Mouse (Mus musculus) cerebellum, postnatal 36 days (tissue): ENCODE measurements at regions not wholly inside any gene's neighbourhood (a gene's known extent, or its start where the extent isn't known, plus 50 kb on each side); places are given as distances from the start of the nearest gene placed in this dataset.

ENCODE experiments used
- DNase-seq, 2 experiments: peaks; one replicate each; pipeline ENCODE4 v3.0.0; 2021 to 2022; ENCODE audit warnings: mixed read lengths in 2 of 2

DNA sequence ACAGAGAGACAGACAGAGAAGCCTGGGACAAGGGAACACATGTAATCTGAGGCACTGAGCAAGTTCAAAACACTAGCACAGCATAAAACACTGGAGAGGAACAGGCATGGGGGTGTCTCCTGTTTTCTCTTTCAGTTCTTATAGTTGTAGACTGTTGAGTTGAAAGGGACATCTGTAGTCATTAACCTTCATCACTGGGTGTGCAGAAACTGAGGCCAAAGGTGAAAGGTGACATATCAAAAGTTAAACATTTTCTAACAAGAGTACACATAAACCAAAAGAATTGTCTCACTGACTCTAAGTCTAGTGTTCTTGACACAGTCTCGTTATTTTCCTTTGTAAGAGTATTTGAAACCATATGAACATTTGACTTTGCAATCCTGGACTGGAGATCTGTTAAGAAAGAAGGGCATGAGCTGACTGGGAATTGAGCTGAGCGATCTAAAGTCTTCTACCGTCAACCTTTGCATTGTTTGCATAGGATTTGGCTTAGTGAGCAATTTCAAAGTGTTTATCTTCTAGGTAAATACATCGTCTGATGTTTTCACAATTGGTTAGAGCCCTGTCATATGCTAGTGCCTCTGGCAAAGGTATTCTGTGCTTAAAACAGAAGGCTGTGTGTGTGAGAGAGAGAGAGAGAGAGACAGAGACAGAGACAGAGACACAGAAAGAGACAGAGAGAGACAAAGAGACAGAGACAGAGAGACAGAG lies 284.4 kb upstream of the Tnp1 start:
- no peak for DNase-seq

DNA sequence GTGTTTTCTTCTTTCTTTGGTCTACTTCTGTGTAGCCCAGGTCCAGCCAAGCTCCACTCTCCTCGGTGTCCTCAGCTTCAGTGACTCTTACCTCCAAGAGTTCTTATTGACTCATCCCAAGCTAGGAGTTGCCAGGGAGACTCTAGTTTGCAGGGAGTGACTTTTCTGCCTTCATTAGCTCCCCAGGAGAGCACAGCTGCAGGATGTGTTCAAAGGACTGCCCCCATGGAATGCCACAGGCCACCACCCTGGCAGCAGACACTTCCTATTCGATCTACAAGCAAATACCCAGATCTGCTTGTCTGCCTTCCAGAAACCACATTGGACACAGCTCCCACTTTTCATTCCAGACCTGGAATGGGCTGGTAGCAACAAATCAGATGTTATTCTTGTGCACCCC lies 269.6 kb upstream of the Tnp1 start:
- no peak for DNase-seq

DNA sequence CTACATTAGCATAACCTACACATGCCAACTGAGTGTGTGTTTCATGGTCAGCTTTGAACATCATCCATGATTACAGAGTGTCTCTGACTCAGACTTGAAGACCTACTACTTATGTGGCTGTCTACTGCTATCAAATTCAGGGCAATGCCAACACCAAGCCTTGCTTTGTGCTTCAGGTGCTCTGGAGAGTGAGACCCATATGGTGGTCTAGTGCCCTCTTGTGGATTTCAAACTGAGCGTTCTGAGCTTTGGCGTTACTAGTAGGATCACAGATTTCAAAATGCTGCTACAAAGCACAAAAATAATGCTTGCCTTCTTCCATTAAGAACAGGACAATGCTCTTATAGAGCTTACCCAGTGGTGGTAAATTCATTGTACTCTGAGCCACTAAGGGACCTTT lies 258.8 kb upstream of the Tnp1 start:
- DNase-seq = peak; percentile 22 to 33

DNA sequence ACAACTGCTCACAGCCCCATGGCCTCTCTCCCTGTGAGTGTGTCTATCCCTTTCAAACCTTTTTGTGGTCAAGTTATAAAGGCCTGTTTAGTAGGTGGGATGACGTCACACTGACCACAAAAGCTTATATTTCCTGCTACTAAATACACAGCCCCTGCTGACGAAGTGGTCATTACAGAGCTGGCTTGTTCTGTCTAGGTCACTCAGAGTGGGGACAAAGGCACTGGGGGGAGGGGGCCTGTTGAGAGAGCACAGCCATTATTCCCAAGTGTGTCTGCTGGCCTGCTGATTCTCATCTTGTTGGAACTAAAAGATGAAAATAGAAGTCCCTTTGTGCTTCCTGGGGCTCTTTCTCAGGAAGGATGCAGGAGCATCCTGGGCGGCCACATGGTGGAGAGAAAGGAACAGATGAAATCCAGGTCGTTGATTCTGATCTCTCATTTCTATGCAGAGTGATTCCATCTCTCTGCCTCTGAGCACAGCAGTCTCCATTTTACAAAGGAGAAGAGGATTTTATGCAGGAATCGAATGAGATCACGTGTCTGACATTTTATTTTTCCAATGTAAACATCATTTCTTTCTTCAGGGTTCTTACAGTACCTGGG lies 255.2 kb upstream of the Tnp1 start:
- no peak for DNase-seq

DNA sequence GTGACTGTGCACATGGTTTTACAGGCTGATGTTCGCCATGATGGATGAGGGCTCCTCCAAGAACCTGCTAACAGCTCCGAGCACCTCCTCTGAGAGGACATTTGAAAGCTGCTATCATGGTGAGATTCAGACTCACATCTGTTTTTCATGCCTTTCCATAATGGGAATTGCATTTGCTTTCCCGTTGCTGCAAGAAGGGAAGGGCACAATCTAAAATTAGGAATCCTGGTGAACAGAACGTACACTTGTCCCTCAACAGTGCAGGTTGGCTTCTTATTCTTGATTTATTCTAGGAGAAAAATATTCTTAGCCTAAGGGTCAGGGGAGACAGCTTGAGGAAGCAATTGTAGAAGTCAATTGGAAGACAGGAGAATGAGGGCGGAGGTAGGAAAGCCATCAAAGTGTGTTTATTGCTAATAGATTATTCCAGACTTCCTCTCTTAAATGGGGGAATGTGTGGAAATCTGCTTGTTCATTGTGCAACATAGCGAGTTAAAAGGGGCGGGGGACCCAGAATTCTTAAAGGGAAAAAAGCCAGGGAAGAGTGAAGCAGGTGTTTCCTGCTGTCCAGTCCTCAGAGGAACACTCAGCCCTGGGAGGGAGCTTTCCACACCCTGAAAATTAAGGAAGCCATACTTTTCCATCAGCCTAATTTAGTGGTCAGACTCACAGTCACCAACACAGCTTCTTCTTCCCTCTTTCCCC lies 253.5 kb upstream of the Tnp1 start:
- no peak for DNase-seq

DNA sequence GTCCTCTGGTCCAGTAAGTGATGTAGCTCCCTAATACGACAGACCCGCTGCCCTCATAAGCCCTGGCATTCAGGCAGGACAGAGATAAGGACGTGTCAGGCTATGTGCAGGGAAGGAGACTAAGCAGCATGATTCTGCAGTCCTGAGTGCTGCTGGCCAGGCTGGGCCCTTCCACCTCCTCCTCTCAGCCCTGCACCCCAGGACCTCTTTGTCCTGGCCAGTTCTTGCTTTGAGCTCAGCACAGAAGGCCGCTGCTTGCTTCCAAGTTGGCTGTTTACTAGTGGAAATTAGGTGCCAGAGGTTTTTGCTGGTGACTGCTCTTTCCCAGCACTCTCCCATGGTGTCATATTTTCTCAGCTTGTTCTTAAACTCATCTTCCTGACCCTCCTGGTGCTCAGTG lies 249.3 kb upstream of the Tnp1 start:
- DNase-seq = peak; percentile 6 to 13

DNA sequence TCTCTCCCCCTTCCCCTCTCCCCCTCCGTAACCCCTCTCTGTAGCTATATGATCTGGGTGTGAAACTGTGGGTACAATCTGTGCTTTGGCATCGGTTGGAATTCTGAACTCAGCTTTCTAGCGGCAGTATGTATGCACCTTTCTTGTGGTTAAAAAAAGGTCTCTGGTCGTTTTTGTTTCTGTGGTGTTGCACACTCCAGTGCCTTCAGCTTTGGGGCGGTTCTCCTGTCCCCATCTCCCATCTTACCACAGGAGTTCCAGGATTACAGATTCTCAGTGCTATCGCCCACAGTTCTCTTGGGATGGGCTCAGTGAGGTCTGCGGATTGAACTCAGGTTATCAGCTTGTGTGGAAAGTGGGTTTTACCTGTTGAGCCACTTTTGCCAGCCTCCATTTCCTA lies 248.5 kb upstream of the Tnp1 start:
- no peak for DNase-seq

DNA sequence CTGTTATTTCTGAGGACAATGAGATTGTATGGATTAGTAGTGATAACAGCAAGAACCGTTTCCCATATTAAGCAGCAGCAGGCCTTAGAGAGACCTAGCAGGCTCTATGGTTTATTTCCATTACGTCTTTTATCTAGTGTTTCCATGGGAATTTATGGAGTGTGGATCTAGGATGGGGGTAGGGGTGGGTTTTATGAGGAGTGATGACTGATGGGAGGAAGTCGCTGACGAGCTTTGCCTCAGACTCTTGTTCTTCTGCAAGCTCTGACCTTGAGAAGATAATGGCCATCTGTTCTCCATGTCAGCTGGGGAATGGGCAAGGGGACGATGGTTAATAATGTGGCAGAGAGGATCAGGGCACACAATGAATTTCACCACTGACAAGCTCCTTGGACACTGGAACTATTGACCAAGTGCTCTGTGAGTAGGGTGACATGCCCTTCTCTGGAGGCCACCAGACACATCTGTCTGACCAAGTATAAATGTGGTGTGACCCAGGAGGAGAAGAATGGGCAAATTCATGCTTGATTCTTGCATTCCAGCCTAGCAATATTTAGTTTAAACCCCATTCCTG lies 243.9 kb upstream of the Tnp1 start:
- no peak for DNase-seq

DNA sequence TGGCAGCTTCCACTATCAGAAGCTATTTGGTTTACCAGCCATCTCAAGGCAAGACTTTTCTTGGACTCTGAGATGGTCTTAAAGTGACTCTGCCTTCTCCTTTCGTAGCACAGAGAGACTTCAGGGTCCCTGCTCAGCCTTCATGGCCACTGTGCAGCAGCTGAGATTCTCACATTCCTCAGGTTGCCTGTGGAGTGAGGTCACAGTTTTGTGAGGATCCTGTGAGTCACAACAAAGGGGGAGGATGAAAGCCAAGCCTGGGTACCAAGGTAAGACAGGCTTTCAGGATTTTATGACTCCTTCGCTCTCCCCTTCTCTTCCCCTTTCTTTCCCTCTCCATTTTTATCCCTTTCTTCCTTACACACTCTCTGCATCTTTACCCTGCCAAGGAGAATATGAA lies 241.6 kb upstream of the Tnp1 start:
- DNase-seq = no peak

DNA sequence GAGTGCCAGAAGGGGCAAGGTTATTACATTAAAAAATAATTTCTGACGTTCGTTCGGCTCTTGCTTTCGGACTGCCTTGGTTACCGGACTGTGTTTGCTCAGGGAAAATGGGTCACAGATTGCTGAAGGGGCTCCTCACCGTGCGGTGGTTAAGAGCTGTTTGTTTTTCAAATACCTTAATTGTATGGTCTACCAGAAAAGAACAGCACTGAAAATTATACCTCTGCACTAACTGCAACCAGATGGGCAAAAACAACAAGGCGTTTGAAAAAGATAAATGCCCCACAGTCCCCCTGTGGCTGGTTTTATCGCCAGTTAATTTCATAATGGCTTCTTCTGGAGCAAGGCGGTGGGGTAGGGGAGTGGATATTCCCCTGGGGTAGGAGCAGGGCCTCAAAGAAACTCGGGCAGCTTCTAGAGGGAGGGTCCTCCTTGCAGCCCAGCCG lies 236.2 kb upstream of the Tnp1 start:
- no peak for DNase-seq

DNA sequence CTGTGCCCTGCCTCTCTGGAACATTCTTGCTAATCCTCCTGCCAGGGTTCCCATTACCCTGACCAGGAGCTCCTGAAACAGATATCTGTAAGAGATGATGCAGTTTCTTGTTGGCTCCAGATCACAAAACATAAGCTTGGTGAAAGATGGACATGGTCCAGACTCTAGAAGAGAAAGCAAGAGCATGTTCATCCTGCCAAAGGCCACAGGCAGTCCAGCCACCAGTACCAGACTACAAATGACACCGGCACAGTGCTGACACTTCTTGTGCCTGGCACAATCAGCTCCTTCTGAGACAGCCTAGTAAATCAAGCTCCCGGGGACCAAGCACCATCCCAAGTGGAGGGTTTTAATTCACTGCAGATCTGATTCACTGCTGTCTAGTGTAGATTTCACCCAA lies 228.3 kb upstream of the Tnp1 start:
- peak in 1 of 2 experiments; percentile 9 for DNase-seq

DNA sequence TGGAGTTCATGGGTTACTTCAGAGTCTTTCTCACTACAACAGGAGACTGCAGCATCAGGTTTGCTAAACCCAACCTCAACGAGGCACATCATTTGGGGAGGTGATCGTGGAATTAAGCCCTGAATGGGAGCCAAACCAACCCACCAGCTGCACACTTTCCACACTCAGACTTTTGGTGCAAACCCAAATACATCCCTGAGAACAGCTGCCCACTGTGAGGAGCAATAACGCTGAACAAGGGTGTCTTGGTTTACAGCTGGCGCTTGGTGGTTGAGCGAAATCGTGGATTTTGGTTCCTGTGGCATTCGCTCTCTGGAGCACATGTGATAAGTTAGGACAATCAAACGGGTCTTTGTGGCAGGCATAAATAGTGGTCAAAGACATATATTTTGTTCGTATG lies 226.6 kb upstream of the Tnp1 start:
- no peak for DNase-seq

DNA sequence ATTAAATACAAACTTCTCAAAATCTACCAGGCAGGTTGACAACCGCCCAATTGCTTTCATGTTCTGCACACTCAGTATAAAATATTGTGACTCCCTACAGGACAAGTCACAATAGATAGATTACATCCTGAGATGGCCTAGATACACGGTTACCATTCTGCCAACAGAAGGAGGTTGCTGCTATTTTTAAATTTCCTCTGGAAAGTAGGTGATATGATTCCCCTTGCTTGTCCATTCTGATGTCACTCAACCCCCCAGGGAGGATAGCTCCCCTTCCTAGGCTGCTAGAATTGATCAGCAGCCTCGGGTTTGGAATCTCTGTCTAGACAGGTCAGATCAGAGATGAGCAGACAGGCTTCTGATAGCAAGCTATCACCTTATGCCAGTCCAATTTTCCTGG lies 221.2 kb upstream of the Tnp1 start:
- DNase-seq = peak; percentile 11 to 26

DNA sequence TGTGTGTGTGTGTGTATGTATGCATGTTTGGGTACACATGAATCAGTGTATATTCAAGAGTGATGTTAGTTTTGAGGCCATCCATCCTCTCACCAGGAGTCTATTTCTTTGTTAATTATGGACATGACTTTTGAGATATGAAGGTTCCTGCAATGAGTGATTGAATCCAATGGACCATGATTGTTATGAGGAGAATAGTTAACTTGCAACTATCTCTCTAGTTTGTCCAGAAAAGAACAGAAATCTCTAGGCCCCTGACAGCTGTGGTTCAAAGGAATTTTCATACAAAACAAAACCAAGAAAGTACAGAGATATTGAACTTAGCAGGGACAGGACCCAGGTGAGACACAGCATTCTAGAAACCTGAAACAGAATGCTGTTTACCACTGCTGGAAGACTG lies 217.9 kb upstream of the Tnp1 start:
- no peak for DNase-seq

DNA sequence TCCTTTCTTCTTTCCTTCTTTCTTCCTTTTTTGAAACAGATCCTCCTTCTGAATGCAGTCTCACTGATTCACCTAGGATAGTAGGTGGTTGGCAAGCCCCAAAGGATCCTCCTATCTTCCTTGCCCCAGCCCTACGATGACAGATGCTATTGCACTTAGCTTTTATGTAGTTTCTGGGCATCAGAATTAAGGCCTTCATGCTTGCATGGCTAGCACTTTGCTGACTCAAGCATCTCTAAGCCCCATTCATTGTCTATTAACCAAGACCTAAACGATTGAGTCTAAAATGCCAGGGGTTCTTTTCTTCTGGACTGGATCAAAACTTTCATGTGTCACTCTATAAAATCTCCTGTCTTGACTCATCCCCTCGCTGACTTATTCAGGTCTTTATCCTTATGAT lies 217.3 kb upstream of the Tnp1 start:
- DNase-seq = no peak

DNA sequence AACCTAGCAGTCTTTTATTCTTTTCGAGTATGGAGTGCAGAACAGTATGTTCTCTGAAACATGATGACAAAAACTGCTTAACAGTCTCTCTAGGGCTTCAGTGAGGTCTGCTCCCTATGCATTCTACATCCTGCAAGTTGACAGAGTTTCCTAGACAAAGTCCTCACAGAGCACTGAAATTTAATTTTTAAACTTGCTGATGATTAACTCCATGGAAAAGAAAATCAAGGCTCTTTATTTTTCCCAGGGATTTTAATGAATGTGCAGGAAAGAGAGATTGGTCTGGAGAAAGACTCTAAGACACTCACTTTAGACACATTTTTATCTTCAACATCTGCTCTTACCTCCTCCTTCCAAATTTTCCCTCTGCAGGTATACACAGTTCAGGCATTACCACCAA lies 214.9 kb upstream of the Tnp1 start:
- DNase-seq = no peak

DNA sequence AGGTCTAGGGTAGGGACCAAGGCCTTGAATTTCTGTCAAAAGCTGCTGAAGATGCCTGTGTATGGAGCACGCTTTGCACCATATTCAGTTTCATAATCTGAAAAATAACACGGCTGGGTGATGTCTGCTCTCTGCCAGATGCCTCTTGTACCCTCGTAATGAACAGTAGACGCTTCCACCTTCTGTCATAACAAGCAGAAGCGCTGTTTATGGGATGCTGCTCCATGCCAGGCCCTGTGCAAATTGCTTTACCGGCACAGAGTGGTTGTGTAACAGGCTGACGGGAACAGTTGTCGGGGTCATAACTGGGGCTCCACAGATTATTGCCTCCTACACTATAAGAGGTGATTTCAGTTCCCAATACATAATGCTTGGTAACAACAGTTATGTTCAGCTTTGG lies 211.5 kb upstream of the Tnp1 start:
- no peak for DNase-seq

DNA sequence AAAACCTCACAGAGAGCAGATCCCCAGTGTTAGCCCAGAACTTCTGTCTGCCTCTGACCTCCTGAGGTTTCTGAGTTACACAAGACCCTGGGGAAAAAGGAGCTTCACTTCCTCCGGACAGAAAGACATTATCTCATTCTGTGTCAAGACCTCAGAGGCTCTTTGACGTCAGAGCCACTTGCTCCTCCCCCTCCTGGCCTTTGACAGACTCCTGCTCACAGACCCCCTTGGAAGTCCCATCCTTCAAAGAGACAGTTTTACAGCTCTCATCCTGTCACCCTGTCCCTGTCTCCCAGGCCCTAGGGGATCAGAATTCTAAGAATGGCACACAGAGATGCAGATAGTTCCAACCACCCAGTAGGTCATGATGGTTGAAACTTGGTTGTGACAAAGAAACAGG lies 206.2 kb upstream of the Tnp1 start:
- no peak for DNase-seq

DNA sequence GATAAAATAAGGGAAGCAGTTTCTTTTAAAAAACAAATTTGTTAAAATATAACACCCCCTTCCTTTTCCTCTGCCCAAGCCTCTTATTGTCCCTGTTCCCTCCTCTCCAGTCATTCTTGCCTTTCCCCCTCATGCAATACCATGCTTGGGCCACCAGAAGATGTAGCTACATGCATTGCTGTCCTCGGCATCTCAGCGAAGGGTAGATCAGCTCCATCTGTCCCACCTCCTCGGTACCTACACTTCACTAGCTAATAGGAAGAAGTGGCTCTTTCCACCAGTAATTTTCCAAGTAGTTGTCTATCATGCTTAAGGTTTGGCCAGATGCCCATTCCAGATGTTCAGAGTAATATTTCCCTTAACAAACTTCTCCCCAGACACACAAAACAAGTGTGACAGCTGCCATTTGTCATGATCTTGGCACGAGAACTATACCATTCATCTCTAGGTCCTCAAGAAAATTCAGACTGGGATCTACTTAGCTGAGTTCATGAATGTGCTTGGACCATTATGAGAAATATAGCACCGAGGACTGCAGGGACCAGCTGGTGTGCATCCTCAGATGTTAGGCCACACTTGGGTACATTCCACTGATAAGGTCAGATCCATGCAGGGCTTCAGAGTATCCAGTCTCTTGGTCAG lies 198.7 kb upstream of the Tnp1 start:
- no peak for DNase-seq

DNA sequence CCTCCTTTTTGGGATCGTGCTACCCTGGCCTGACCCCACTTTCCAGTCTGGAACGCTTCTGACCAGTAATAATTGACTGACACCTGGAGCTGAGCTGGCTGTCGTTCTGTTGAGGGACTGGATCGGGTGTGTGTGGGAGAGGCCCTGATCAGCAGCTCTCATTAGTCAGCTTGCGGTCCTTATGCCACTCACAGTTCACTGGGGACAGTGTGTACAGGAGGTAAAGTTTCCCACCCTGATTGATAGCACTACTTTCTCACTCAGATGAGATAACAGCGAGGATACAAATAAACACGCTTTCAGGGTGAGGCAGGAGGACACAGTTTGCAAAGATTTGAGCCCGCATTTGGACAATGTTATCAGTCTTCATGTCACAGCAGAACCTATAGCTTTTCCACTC lies 191.7 kb upstream of the Tnp1 start:
- DNase-seq = no peak

DNA sequence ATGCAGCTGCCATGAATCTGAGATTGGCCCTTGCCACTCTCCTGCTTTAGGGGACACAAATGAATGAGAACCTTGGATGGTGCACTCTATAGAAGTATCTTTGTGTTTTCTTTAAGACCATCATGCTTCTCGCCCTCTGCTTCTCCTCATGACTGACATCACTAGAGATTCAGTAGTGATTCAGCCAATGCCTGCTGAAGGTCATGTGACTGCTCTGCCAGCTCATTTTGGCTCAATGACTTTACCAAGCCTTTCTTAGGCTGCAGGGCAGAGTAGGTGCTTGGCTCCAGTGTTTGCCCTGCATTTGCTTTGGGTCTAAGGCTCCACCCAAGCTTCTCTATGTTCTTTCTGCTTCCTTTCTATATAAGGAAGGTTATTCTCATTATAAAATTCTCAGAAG lies 190.1 kb upstream of the Tnp1 start:
- DNase-seq = no peak

DNA sequence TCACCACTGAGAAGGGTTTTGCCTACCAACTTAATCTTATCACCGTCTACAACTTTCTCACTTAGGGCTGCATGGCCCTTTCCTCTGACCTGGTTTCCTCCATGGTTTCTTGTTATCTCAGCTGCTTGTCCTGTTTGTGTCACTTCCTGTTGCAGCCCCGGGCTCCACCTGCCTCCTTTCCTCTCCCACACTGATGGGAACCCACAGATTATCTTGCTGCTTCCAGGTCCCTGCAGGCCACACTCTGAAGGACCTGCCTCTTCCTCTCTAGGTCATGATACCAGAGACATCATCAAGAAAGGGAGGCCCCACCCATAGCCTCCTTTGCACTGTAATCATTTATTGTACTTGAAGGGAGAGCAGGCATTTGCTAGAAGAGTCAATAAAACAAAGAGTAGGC lies 184.4 kb upstream of the Tnp1 start:
- DNase-seq = no peak

DNA sequence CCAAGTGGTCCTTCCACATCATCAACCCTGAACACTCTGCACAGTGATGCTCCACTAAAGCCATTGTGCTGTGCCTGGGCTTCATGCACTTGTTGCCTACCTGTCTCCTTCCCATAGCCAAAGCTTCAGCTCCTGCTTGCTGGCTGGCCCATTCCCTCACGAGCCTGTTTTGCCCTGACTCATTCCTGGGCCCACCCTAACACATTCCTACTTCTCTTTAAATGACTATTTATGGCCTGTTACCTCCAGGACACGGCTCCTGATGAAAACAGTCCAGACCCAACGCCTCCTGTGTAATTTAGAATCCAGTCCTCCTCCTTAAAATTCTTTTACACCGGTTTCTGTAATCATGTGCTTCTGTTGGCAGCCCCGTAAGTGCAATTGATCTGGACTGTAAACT lies 175.1 kb upstream of the Tnp1 start:
- no peak for DNase-seq

DNA sequence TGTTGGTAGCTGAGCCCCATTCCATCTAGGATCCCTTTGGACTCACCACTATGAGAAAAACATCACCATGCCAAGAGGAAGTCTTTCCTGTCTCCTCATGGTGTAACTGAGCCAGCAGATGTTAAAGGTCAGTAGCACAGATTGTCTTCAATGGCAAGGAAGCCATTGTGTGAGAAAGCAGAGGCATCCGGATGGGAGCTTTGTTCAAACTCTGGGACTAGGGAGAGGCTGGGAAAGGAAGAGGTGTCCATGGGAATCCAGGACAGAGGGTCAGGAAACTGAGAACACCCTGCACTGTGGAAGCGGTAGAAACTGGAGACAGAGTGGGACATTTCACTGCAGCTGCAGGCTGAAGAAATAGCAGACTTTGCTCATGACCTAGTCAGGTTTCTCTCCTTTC lies 173.1 kb upstream of the Tnp1 start:
- DNase-seq = no peak
